Comparison of ENCODE assay signal across 22 mouse cellular contexts in the genomic region with DNA sequence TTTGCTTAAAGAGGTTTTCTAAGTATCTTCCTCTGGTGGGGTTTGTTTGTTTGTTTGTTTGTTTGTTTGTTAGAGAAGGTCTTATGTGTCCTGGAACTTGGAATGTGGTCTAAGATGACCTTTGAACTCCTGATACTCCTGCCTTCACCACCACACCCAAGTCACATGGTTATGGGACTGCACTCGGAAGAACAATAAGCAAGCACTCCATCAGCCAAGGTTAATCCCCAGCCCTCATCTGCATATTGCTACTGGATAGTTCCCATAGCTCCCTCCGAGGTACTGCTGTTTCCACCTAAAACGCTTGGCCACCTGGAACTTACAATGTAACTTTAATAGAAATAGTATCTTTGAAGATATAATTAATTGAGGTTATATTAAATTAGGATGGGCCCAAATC. TPM values are rescaled to one million over a fixed set of nuclear protein-coding genes. Genes with fewer than 3 reads are reported as not detected.
"Had no signal": no experiment of that assay in that cellular context is flagged by ENCODE, and none has a peak within 500 bp of the region (broad histone marks: within the 10 kb centered on the region; RNA-seq: fewer than 3 reads in every experiment).

No protein-coding gene starts in this region.

- H3K4me2 ChIP-seq: lung, embryonic 15.5 days; midbrain, embryonic 12.5 days; neural tube, embryonic 12.5 days had no signal

- H3K27ac ChIP-seq: lung, embryonic 15.5 days; macrophage; midbrain, embryonic 12.5 days; neural tube, embryonic 12.5 days had no signal

- H3K27me3 ChIP-seq: lung, embryonic 15.5 days; midbrain, embryonic 12.5 days; neural tube, embryonic 12.5 days had no signal

- H3K9me3 ChIP-seq: lung, embryonic 15.5 days; megakaryocyte, embryonic 14.5 days; midbrain, embryonic 12.5 days; neural tube, embryonic 12.5 days had no signal

- H3K9ac ChIP-seq: liver, postnatal 0 days; lung, embryonic 15.5 days; midbrain, embryonic 12.5 days; neural tube, embryonic 12.5 days had no signal

- H3K4me3 ChIP-seq: lung, embryonic 15.5 days; megakaryocyte, embryonic 14.5 days; midbrain, embryonic 12.5 days; neural tube, embryonic 12.5 days had no signal

- ATAC-seq: liver, postnatal 0 days; lung, postnatal 0 days had no signal

- H3K36me3 ChIP-seq: lung, embryonic 15.5 days; midbrain, embryonic 12.5 days; neural tube, embryonic 12.5 days had no signal

- DNase-seq: liver, postnatal 0 days; lung, adult 2 months; lung, postnatal 14 days; lung, postnatal 36 days; midbrain, embryonic 14.5 days; right cerebral cortex, postnatal 25 days; right cerebral cortex, postnatal 4 days; spleen, adult 18-20 months; thymus, adult 18-20 months; thymus, postnatal 14 days; thymus, postnatal 36 days had no signal

RNA-seq across cellular contexts. Expression of gene 1700013F07Rik, which starts 20.5 kb away (rescaled TPM):
- total RNA-seq: megakaryocyte progenitor cell, adult 5-6 weeks; monocyte, adult 5-6 weeks; neutrophil, adult 5-6 weeks had no signal
- polyA plus RNA-seq: liver, postnatal 0 days; macrophage; neural tube, embryonic 12.5 days; small intestine, adult 2 months; stomach, embryonic 16.5 days had no signal

RNA-seq across cellular contexts. Expression of gene 5330417C22Rik, which starts 22.9 kb away (rescaled TPM):
- total RNA-seq: neutrophil, adult 5-6 weeks had no signal
- polyA plus RNA-seq: macrophage had no signal
